Mouse (Mus musculus) thymus, postnatal 4 days (tissue): ENCODE data around the gene Nek3.
"Not testable (repeated sequence)": the region's sequence is repeated elsewhere in the genome, so short reads cannot be mapped to it uniquely, and the experiment has no call there.

ENCODE experiments used
- DNase-seq: peaks from one replicate; pipeline ENCODE4 v3.0.0; 2021

The Nek3 gene

GRCm38 (mm10) chr8:22142592-22142991 is 23.6 kb downstream of the Nek3 start:
- DNase-seq, result no peak

GRCm38 (mm10) chr8:22141836-22142385 is 24.3 kb downstream of the Nek3 start:
- DNase-seq, result no peak

DNA sequence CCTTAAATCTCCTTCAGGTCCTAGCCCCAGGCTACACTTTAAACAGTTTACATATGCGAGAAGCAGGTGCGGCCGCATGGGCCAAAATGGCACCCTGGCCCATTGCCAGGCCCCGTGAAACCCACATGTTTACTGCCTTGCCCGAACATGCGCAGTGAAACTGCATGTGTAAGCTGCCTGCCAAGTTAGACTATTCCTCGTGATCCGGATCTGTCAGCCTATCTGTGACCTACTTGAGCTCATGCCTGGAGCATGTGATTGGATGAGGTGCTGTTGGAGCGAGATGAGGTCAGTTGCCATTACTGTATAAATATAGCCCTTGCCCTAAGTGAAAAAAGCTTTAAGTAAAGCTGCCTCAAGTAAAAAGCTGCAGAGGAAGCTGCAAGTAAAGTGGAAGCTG is 29.8 kb downstream of the Nek3 start:
- DNase-seq, result not testable (repeated sequence)

GRCm38 (mm10) chr8:22134750-22135135 is 31.5 kb downstream of the Nek3 start:
- no peak for DNase-seq

- DNase-seq, result no peak
Measured at GRCm38 (mm10) chr8:22134078-22134749, 32.0 kb downstream of the Nek3 start.

- no peak for DNase-seq
Measured at GRCm38 (mm10) chr8:22132062-22132461, 34.2 kb downstream of the Nek3 start.

DNA sequence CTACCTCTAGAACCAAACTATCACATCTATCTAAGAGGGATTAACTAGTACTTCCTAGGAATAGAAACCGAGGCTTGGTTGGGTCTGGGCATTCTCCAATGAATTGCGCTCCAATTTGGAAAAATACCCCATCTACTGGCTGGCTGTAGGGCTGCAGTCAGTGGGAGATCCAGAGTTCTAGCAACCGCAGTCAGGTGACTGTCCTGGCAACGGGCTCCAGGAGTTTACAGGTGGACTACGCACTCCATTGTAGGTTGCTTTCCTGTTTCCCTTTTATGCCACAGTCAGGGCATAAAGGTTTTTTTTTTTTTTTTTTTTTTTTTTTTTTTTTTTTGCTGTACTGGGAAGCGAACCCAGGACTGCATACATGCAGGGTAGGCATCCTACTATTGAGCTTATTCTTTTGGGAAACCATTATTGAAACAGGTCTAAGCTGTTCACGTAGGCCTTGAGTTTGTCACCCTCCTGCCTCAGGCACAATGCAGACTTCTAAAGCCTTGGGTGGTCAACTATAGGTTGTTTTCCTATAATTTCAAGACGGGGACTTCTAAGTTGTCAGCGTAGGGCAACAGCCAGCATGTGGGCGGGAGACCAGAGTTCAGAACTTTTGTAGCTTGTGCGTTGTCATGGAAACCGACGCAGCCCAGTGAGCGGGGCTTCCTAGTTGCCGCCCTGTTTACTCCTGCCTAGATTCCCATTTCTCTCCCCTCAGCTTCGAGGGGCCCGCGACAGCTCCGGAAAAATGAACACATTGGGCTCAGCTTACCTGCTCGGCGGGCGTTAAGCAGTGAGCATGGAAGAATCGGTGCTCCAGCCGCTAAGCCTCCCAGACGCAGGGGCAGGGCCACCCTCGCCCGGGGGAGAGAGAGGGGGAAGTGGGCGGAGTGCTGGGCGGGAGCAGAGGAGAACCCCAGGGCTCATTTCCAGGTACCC is 41.7 kb downstream of the Nek3 start, which contains the start of gene Nek5:
TSS of gene Nek5 (minus strand) at position 834 of the 933 bp plus-strand sequence.
- DNase-seq, result peak; percentile 34

DNA sequence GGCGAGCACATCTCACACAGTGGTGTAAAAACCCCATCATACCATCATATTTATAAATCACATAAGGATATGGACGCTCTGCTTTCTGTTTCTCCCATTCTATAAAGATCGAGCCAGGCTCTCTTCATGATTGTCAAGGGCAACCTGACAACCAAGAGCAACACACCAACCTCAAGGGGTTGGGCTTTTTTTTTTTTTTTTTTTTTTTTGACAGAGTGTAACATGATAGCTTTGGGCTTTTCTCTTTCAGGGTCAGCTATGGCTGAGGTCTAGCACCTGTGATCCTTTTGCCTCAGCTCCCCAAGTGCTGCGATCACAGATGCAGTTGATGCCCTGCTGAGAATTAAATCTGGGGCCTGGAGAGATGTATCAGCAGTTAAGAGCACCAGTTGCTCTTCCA is 59.2 kb downstream of the Nek3 start:
- DNase-seq, result no peak

DNA sequence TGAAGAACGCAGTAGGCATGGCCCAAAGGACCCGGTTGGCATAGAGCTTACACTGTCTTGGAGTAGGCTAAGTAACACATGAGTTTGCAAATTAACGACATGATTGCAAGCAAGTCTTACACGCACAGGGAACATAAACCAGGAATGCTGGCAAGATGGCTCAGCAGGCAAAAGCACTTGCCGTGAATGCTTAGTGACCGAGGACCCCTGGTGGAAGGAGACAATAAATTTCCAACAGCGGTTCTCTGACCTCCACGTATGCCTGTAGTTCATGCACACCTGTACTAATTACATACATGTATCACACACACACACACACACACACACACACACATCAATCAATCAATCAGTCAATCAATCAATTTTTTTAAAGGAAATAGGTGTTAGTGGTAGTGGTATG is 74.7 kb downstream of the Nek3 start:
- peak; percentile 9 for DNase-seq

DNA sequence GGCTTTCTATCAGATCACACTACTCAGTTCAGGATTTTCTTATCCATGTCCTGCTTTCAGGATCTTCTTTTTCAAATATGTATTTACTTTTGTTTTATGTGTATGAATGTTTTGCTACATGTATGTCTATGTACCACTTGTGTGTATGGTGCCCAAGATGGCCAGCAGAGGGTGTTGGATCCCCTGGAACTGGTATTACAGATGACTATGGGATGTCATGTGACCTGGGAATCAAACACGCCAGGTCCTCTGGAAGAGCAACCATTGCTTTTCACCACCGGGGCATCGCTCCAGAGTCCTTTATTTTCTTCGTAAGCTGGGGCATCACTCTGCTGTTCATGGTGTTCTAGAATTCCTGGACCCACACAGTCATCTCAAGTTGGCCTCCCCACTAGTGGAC is 77.0 kb downstream of the Nek3 start:
- no peak for DNase-seq

DNA sequence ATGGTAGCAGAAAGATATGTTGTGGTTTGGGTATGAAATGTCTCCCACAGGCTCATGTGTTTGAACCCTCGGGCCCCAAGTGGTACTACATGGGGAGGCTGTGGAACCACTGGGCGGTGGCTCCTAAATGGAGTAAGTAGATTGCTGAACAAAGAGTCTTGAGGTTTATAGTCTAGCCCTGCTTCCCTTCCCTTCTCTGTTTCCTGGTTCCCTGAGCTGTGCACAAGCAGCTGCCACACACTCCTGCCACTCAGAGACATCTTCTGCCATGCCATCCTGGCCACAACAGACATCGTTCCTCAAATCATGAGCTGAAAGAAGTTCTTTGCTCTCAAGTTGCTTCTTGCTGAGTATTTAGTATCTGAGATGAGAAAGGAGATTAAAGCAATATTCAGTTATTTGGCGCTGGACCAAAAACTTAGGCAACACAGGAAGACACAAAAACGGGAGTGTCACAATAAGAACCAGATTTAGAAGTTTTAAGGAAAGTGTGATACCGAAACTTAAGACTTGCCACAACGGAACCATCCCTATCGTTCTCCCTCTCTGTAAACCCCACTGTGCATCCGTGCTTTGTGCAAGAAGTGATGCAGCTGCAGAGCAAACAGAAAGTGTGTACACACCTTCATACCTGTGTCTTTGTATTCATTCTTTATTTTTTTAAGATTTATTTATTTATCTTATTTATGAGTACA is 86.8 kb downstream of the Nek3 start:
- DNase-seq, result no peak
